Mouse (Mus musculus): ENCODE results near the gene Gm5726. TPM values are rescaled to one million over a fixed set of nuclear protein-coding genes. Genes with fewer than 3 reads are reported as not detected.

Gene Gm5726
- polyA plus RNA-seq (2014; fragmentation: Illumina TruSeq; extraction: RNeasy Lipid Tissue Mini Kit (QIAGEN cat#74804); ENCODE audit: low replicate concordance) = not detected

DNA sequence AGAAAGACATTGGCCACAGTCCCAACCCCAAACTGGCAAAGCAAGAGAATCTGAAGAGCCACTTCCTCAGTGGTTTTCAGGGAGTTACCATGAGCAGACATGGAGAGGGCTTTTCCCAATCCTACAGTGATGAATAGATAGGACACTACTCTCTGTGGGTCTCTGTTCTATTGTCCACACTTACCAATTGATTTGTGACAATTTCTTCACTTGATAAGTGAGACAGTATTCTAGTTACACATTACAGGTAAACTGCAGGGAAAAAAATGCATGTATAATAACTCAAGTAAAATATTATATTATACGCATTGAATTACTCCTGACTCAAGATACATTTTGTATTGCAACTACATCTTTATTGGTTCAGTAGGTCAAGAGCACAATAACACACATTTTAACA lies at the start of gene Gm5726:
Gm5726 (minus strand) TSS at position 101 of the 400 bp plus-strand sequence.

DNA sequence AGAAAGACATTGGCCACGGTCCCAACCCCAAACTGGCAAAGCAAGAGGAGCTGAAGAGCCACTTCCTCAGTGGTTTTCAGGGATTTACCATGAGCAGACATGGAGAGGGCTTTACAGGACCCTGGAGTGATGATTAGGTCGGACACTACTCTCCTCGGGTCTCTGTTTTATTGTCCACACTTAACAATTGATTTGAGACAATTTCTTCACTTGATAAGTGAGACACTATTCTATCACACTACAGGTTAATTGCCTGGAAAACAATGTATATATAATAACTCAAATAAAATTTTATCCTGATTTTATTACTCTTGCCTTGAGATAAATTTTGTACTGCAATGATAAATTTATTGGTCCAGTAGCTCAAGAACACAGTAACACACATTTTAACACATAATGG lies 30.6 kb upstream of the Gm5726 start, which contains the start of gene Gm4141:
Gm4141 (minus strand) TSS at position 101 of the 400 bp plus-strand sequence.

DNA sequence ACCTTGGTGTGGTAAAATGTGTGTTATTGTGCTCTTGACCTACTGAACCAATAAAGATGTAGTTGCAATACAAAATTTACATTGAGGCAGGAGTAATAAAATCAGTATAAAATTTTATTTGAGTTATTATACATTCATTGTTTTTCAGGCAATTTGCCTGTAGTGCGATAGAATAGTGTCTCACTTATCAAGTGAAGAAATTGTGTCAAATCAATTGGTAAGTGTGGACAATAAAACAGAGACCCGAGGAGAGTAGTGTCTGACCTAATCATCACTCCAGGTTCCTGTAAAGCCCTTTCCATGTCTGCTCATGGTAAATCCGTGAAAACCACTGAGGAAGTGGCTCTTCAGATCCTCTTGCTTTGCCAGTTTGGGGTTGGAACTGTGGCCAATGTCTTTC lies 12.0 kb downstream of the Gm5726 start, which contains the start of gene Vmn1r104:
Vmn1r104 (plus strand) TSS at position 301 of the 400 bp plus-strand sequence.

DNA sequence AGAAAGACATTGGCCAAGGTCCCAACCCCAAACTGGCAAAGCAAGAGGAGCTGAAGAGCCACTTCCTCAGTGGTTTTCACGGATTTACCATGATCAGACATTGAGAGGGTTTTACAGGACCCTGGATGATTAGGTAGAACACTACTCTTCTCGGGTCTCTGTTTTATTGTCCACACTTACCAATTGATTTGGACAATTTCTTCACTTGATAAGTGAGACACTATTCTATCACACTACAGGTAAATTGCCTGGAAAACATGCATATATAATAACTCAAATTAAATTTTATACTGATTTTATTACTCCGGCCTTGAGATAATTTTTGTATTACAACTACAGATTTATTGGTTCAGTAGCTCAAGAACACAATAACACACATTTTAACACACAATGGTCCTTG lies 35.1 kb downstream of the Gm5726 start, which contains the start of gene Vmn1r103:
Vmn1r103 (minus strand) TSS at position 101 of the 400 bp plus-strand sequence.

Other genes with a start within 250 kb of the Gm5726 start
- not detected for gene Gm4133, start 211.7 kb downstream of the Gm5726 start, polyA plus RNA-seq (2014; fragmentation: Illumina TruSeq; extraction: RNeasy Lipid Tissue Mini Kit (QIAGEN cat#74804); ENCODE audit: low replicate concordance)
- gene Gm5728, start 170.3 kb downstream of the Gm5726 start, polyA plus RNA-seq (2014; fragmentation: Illumina TruSeq; extraction: RNeasy Lipid Tissue Mini Kit (QIAGEN cat#74804); ENCODE audit: low replicate concordance) = not detected
- not detected for gene Vmn1r100, start 127.8 kb downstream of the Gm5726 start, polyA plus RNA-seq (2014; fragmentation: Illumina TruSeq; extraction: RNeasy Lipid Tissue Mini Kit (QIAGEN cat#74804); ENCODE audit: low replicate concordance)
- gene Vmn1r101, start 103.2 kb downstream of the Gm5726 start, polyA plus RNA-seq (2014; fragmentation: Illumina TruSeq; extraction: RNeasy Lipid Tissue Mini Kit (QIAGEN cat#74804); ENCODE audit: low replicate concordance) = not detected
- gene Gm10670, start 70.8 kb downstream of the Gm5726 start, polyA plus RNA-seq (2014; fragmentation: Illumina TruSeq; extraction: RNeasy Lipid Tissue Mini Kit (QIAGEN cat#74804); ENCODE audit: low replicate concordance) = not detected
- gene Vmn1r103, start 35.2 kb downstream of the Gm5726 start, polyA plus RNA-seq (2014; fragmentation: Illumina TruSeq; extraction: RNeasy Lipid Tissue Mini Kit (QIAGEN cat#74804); ENCODE audit: low replicate concordance) = not detected
- not detected for gene Vmn1r104, start 11.9 kb downstream of the Gm5726 start, polyA plus RNA-seq (2014; fragmentation: Illumina TruSeq; extraction: RNeasy Lipid Tissue Mini Kit (QIAGEN cat#74804); ENCODE audit: low replicate concordance)
- not detected for gene Gm4141, start 30.5 kb upstream of the Gm5726 start, polyA plus RNA-seq (2014; fragmentation: Illumina TruSeq; extraction: RNeasy Lipid Tissue Mini Kit (QIAGEN cat#74804); ENCODE audit: low replicate concordance)
- not detected for gene Gm4513, start 53.3 kb upstream of the Gm5726 start, polyA plus RNA-seq (2014; fragmentation: Illumina TruSeq; extraction: RNeasy Lipid Tissue Mini Kit (QIAGEN cat#74804); ENCODE audit: low replicate concordance)
- not detected for gene Vmn1r107, start 123.2 kb upstream of the Gm5726 start, polyA plus RNA-seq (2014; fragmentation: Illumina TruSeq; extraction: RNeasy Lipid Tissue Mini Kit (QIAGEN cat#74804); ENCODE audit: low replicate concordance)
- not detected for gene Vmn1r111, start 157.5 kb upstream of the Gm5726 start, polyA plus RNA-seq (2014; fragmentation: Illumina TruSeq; extraction: RNeasy Lipid Tissue Mini Kit (QIAGEN cat#74804); ENCODE audit: low replicate concordance)
- gene Gm10668, start 184.9 kb upstream of the Gm5726 start, polyA plus RNA-seq (2014; fragmentation: Illumina TruSeq; extraction: RNeasy Lipid Tissue Mini Kit (QIAGEN cat#74804); ENCODE audit: low replicate concordance) = not detected
- gene Vmn1r112, start 225.4 kb upstream of the Gm5726 start, polyA plus RNA-seq (2014; fragmentation: Illumina TruSeq; extraction: RNeasy Lipid Tissue Mini Kit (QIAGEN cat#74804); ENCODE audit: low replicate concordance) = not detected
- not detected for gene Vmn1r113, start 241.5 kb upstream of the Gm5726 start, polyA plus RNA-seq (2014; fragmentation: Illumina TruSeq; extraction: RNeasy Lipid Tissue Mini Kit (QIAGEN cat#74804); ENCODE audit: low replicate concordance)

All from small intestine, adult 10 weeks (tissue).